Mouse (Mus musculus): ENCODE results near the gene Olfr691. TPM values are rescaled to one million over a fixed set of nuclear protein-coding genes. Genes with fewer than 3 reads are reported as not detected.
A peak's percentile ranks its signal among the peaks of the same experiment; 100 is the strongest.
"Not testable (repeated sequence)": the region's sequence is repeated elsewhere in the genome, so short reads cannot be mapped to it uniquely, and the experiment has no call there.

Gene Olfr691
- polyA plus RNA-seq, 1 experiment from 2014 or later = not detected

DNA sequence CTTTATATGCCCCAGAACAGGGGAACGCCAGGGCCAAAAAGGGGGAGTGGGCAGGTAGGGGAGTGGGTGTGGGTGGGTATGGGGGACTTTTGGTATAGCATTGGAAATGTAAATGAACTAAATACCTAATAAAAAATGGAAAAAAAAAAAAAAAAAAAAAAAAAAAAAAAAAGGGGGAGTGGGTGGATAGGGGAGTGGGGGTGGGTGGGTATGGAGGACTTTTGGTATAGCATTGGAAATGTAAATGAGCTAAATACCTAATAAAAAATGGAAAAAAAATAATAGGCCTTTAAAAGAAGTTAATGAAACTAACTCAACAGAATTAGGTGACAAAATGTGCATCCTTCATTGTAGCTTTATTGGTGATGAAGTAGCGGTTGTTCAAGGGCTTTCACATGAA is 14.4 kb upstream of the Olfr691 start:
- H3K27ac ChIP-seq (replicated peaks); H3K9me3 ChIP-seq (replicated peaks); H3K9ac ChIP-seq; H3K36me3 ChIP-seq (replicated peaks); H3K27me3 ChIP-seq; H3K4me3 ChIP-seq (replicated peaks); H3K4me1 ChIP-seq (replicated peaks); H3K4me2 ChIP-seq: not testable (repeated sequence)
- 78% methylated on average over 1 of the region's 2 CpGs for WGBS (ENCODE audit: insufficient replicate concordance)
- ATAC-seq (ENCODE audit: insufficient read depth) = peak; percentile 86

DNA sequence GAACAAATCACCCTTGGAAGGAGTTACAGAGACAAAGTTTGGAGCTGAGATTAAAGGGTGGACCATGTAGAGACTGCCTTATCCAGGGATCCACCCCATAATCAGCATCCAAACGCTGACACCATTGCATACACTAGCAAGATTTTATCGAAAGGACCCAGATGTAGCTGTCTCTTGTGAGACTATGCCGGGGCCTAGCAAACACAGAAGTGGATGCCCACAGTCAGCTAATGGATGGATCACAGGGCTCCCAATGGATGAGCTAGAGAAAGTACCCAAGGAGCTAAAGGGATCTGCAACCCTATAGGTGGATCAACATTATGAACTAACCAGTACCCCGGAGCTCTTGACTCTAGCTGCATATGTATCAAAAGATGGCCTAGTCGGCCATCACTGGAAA is 14.0 kb upstream of the Olfr691 start:
- not testable (repeated sequence) for H3K4me1 ChIP-seq (replicated peaks); H3K4me2 ChIP-seq; H3K36me3 ChIP-seq (replicated peaks); H3K27ac ChIP-seq (replicated peaks); H3K9ac ChIP-seq; H3K27me3 ChIP-seq; H3K4me3 ChIP-seq (replicated peaks); H3K9me3 ChIP-seq (replicated peaks)
- no CpG with 5 or more reads among the region's 5 CpGs for WGBS (ENCODE audit: insufficient replicate concordance)
- peak; percentile 58 for ATAC-seq (ENCODE audit: insufficient read depth)

DNA sequence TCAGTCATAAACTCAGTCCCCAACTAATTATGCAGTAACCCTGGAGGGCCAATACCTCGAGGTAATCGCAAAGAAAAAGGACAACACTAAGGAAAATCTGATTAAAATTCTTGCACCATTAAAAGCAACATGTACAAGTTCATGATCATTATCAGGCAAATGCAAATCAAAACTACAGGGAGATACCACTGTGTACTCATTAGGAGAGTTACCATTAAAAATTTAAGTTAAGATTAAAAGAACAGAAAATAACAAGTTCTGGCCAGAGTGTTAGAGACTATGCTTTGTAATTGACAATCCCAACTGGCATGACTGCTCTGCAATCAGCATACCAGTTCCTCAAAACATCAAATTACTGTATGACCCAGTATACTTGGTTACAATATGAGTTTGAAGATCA is 682 bp upstream of the Olfr691 start:
- Histone ChIP-seq H3K4me3 (replicated peaks) (no peak overlapping the region), H3K36me3 (replicated peaks) (no peaks in the 10 kb centered on the region), H3K9ac (no peak overlapping the region), H3K9me3 (replicated peaks) (no peaks in the 10 kb centered on the region), H3K27ac (replicated peaks) (no peak overlapping the region), H3K27me3 (no peaks in the 10 kb centered on the region), H3K4me2 (no peak overlapping the region), H3K4me1 (replicated peaks) (no peaks in the 10 kb centered on the region)
- ATAC-seq (ENCODE audit: insufficient read depth) = no peak
- 47% methylated on average over 2 of the region's 2 CpGs for WGBS (ENCODE audit: insufficient replicate concordance)

DNA sequence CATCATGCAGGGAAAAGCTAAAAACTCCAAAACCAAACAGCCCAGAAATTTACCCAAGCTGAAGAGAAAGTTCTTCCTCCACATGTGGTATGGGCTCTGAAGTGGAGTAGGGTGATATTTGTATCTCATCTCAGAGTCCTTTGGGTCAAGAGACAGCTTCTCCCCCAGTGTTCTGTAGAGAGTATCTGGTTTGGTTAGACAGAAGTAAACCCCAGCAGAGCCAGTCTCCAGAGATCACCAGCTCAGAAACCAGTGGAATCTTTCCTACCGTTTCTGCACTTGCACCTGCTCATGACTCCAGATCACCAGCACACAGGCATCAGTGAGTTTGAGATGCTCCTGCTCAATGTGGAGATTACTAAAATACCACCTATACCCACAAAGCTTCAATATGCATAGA is 8.1 kb downstream of the Olfr691 start, which contains the start of gene Olfr690:
Gene Olfr690, minus strand, starts transcription at position 101 of the 400 bp plus-strand sequence.
- no peak for ATAC-seq (ENCODE audit: insufficient read depth)

DNA sequence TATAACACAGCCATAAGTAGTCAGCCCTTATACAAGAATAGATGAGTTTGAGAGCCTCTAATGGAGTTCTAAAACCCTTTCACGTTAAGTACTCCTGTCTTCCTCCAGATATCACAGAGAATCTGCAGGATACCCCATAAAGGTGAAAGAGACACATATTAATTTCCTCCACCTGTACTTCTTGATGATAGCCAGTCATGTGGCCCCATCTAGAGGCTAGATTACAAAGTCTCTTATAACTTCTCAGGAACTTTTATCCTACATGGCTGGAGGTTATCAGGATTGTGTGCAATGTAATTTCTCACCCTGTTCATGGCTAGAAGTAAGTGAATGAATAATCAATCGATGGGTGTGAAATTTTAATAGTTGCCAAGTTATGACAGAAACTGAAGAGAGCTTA is 16.8 kb downstream of the Olfr691 start:
- H3K36me3 ChIP-seq (replicated peaks) = no peaks in the 10 kb centered on the region
- no peaks in the 10 kb centered on the region for H3K4me1 ChIP-seq (replicated peaks)
- H3K9ac ChIP-seq = no peak overlapping the region
- WGBS (ENCODE audit: insufficient replicate concordance) = 40% methylated on average over 2 of the region's 2 CpGs
- ATAC-seq (ENCODE audit: insufficient read depth) = no peak
- H3K4me2 ChIP-seq = no peak overlapping the region
- H3K27ac ChIP-seq (replicated peaks) = no peak overlapping the region
- H3K4me3 ChIP-seq (replicated peaks) = no peak overlapping the region
- no peaks in the 10 kb centered on the region for H3K9me3 ChIP-seq (replicated peaks)
- no peaks in the 10 kb centered on the region for H3K27me3 ChIP-seq

More for the DNA sequence above, 8.1 kb downstream of the Olfr691 start, which contains the start of gene Olfr690:
- H3K9ac ChIP-seq = no peak within 1 kb of the TSS
- WGBS (ENCODE audit: insufficient replicate concordance) = 59% methylated on average over 1 of the region's 1 CpGs
- no peaks in the 10 kb centered on the region for H3K27me3 ChIP-seq
- no peaks in the 10 kb centered on the region for H3K4me1 ChIP-seq (replicated peaks)
- H3K27ac ChIP-seq (replicated peaks) = no peak within 1 kb of the TSS
- H3K4me2 ChIP-seq = no peak within 1 kb of the TSS
- no peaks in the 10 kb centered on the region for H3K9me3 ChIP-seq (replicated peaks)
- no peak within 1 kb of the TSS for H3K4me3 ChIP-seq (replicated peaks)
- no peaks in the 10 kb centered on the region for H3K36me3 ChIP-seq (replicated peaks)

DNA sequence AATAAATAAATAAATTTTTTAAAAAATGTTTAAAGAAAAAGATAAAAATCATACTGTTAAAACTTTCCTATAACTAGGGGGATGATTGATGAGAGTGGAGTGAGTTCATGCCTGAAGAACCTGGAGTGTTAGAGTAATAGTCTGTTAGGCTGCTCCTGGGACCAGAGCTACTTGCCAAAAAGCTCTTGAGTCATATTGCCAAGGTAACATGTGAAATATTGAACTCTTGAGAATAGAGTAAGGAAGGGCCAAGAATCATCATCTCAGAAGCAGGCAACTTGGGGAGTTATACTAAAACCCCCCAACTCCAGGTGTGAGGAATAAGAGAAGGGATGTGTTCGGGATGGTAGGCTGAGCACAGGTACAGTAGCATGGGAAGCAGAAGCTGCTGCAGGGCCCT is 31.2 kb downstream of the Olfr691 start, which contains the start of gene Olfr689:
Gene Olfr689, plus strand, starts transcription at position 301 of the 400 bp plus-strand sequence.
- Histone ChIP-seq H3K4me2 (no peak within 1 kb of the TSS), H3K4me3 (replicated peaks) (no peak within 1 kb of the TSS), H3K27me3 (no peaks in the 10 kb centered on the region), H3K36me3 (replicated peaks) (no peaks in the 10 kb centered on the region), H3K9me3 (replicated peaks) (no peaks in the 10 kb centered on the region), H3K9ac (no peak within 1 kb of the TSS), H3K27ac (replicated peaks) (no peak within 1 kb of the TSS), H3K4me1 (replicated peaks) (no peaks in the 10 kb centered on the region)
- WGBS (ENCODE audit: insufficient replicate concordance) = 58% methylated on average over 1 of the region's 1 CpGs
- ATAC-seq (ENCODE audit: insufficient read depth) = no peak

DNA sequence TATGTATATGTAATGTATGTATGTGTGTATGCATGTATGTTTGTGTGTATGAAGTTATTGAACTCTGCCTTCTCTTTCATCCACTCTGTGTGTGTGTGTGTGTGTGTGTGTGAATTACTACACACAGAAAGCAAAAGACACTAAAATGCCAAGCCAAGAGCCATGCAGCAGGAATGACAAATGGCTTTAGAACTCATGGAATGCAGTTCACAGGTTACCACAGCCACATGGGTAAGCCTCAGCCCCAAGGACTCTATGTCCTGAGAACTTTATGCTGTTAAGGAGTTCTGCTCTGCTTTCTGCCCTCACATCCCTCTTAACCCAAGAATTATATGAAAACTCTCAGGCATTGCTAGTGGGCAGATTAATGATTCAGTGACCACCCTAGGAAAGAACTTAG is 52.0 kb downstream of the Olfr691 start:
- H3K36me3 ChIP-seq (replicated peaks) = no peaks in the 10 kb centered on the region
- H3K4me2 ChIP-seq = no peak overlapping the region
- no peaks in the 10 kb centered on the region for H3K4me1 ChIP-seq (replicated peaks)
- no peak overlapping the region for H3K9ac ChIP-seq
- H3K9me3 ChIP-seq (replicated peaks) = no peaks in the 10 kb centered on the region
- H3K4me3 ChIP-seq (replicated peaks) = no peak overlapping the region
- H3K27me3 ChIP-seq = no peaks in the 10 kb centered on the region
- no peak overlapping the region for H3K27ac ChIP-seq (replicated peaks)
- no peak for ATAC-seq (ENCODE audit: insufficient read depth)

DNA sequence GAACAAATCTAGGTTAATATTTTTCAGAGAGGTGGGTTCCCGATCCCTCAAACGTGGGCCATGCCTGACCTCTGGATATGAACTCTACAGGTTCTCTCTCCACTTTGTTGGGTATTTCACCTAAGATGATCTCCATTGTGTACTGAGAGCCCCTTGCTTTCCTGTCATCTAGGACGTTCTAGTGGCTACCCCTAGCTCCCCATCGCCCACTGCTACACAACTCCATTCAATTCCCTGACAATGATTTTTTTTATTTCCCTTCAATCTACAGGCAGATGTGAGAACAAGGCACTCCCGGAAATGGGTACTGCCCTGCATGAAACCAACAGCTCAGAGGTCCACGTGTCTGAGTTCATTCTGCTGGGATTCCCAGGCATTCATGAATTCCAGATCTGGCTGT is 54.3 kb downstream of the Olfr691 start, which contains the start of gene Olfr688:
Gene Olfr688, plus strand, starts transcription at position 301 of the 400 bp plus-strand sequence.
- H3K36me3 ChIP-seq (replicated peaks) = no peaks in the 10 kb centered on the region
- ATAC-seq (ENCODE audit: insufficient read depth) = no peak
- no peak within 1 kb of the TSS for H3K27ac ChIP-seq (replicated peaks)
- no peaks in the 10 kb centered on the region for H3K4me1 ChIP-seq (replicated peaks)
- H3K27me3 ChIP-seq = no peaks in the 10 kb centered on the region
- no peaks in the 10 kb centered on the region for H3K9me3 ChIP-seq (replicated peaks)
- no peak within 1 kb of the TSS for H3K9ac ChIP-seq
- no peak within 1 kb of the TSS for H3K4me2 ChIP-seq
- 52% methylated on average over 6 of the region's 6 CpGs for WGBS (ENCODE audit: insufficient replicate concordance)
- no peak within 1 kb of the TSS for H3K4me3 ChIP-seq (replicated peaks)

Other genes starting within 250 kb of the Olfr691 start
- not detected in 2 replicates for gene Olfr680-ps1, start 249.5 kb downstream of the Olfr691 start, polyA plus RNA-seq (2015; fragmentation: Nextera tagmentation; extraction: Ambion mirVana)
- not detected in 2 replicates for gene Olfr681, start 225.4 kb downstream of the Olfr691 start, polyA plus RNA-seq (2015; fragmentation: Nextera tagmentation; extraction: Ambion mirVana)
- not detected in 2 replicates for gene Olfr683, start 195.3 kb downstream of the Olfr691 start, polyA plus RNA-seq (2015; fragmentation: Nextera tagmentation; extraction: Ambion mirVana)
- not detected in 2 replicates for gene Olfr684, start 178.6 kb downstream of the Olfr691 start, polyA plus RNA-seq (2015; fragmentation: Nextera tagmentation; extraction: Ambion mirVana)
- not detected in 2 replicates for gene Olfr685, start 156.3 kb downstream of the Olfr691 start, polyA plus RNA-seq (2015; fragmentation: Nextera tagmentation; extraction: Ambion mirVana)
- gene Olfr686, start 134.8 kb downstream of the Olfr691 start, polyA plus RNA-seq (2015; fragmentation: Nextera tagmentation; extraction: Ambion mirVana) = not detected in 2 replicates
- not detected in 2 replicates for gene Olfr688, start 54.2 kb downstream of the Olfr691 start, polyA plus RNA-seq (2015; fragmentation: Nextera tagmentation; extraction: Ambion mirVana)
- gene Olfr689, start 31.1 kb downstream of the Olfr691 start, polyA plus RNA-seq (2015; fragmentation: Nextera tagmentation; extraction: Ambion mirVana) = not detected in 2 replicates
- gene Olfr690, start 8.2 kb downstream of the Olfr691 start, polyA plus RNA-seq (2015; fragmentation: Nextera tagmentation; extraction: Ambion mirVana) = not detected in 2 replicates
- not detected in 2 replicates for gene Olfr692, start 26.0 kb upstream of the Olfr691 start, polyA plus RNA-seq (2015; fragmentation: Nextera tagmentation; extraction: Ambion mirVana)
- gene Gm5901, start 32.8 kb upstream of the Olfr691 start, polyA plus RNA-seq (2015; fragmentation: Nextera tagmentation; extraction: Ambion mirVana) = not detected in 2 replicates
- 12.6 and 17.6 TPM in 2 replicates for gene Fam160a2, start 57.8 kb upstream of the Olfr691 start, polyA plus RNA-seq (2015; fragmentation: Nextera tagmentation; extraction: Ambion mirVana)
- not detected in 2 replicates for gene Cnga4, start 62.3 kb upstream of the Olfr691 start, polyA plus RNA-seq (2015; fragmentation: Nextera tagmentation; extraction: Ambion mirVana)
- not detected in 2 replicates for gene Cckbr, start 83.5 kb upstream of the Olfr691 start, polyA plus RNA-seq (2015; fragmentation: Nextera tagmentation; extraction: Ambion mirVana)
- gene Cavin3, start 140.0 kb upstream of the Olfr691 start, polyA plus RNA-seq (2015; fragmentation: Nextera tagmentation; extraction: Ambion mirVana) = 5.5 and 5.7 TPM in 2 replicates
- gene Smpd1, start 212.1 kb upstream of the Olfr691 start, polyA plus RNA-seq (2015; fragmentation: Nextera tagmentation; extraction: Ambion mirVana) = 21.9 and 22.0 TPM in 2 replicates
- gene Apbb1, start 239.4 kb upstream of the Olfr691 start, polyA plus RNA-seq (2015; fragmentation: Nextera tagmentation; extraction: Ambion mirVana) = 2.3 and 2.4 TPM in 2 replicates